Mouse (Mus musculus) limb, embryonic 13.5 days (tissue): ENCODE measurements at regions not wholly inside any gene's neighbourhood (a gene's known extent, or its start where the extent isn't known, plus 50 kb on each side); places are given as distances from the start of the nearest gene placed in this dataset.

ENCODE experiments used
- ATAC-seq: fragments of 200-750 bp; cut with Nextera tagmentation; 2 replicates; pipeline ENCODE4 v1.8.0; 2017; ENCODE audit warnings: low read depth, moderate number of reproducible peaks, moderate TSS enrichment; ENCODE audit not compliant: low FRiP score
- H3K27ac ChIP-seq: fragments of 300-500 bp; sonication (generic); 2 replicates; pipeline ENCODE4 v1.5.1; 2015; ENCODE audit warnings: inconsistent platforms, mild to moderate bottlenecking, moderate library complexity
- H3K27me3 ChIP-seq: fragments of 300-500 bp; sonication (generic); 2 replicates; pipeline ENCODE4 v1.6.1; 2015; ENCODE audit warnings: mild to moderate bottlenecking, inconsistent platforms
- H3K36me3 ChIP-seq: fragments of 300-500 bp; sonication (generic); 2 replicates; pipeline ENCODE4 v1.6.1; 2015; ENCODE audit warnings: inconsistent platforms, mild to moderate bottlenecking, moderate library complexity
- H3K4me1 ChIP-seq: fragments of 300-500 bp; sonication (generic); 2 replicates; pipeline ENCODE4 v1.6.1; 2015; ENCODE audit warnings: inconsistent platforms
- H3K4me2 ChIP-seq: fragments of 300-500 bp; sonication (generic); replicated peaks from 2 replicates; pipeline ENCODE4 v1.6.1; 2015; ENCODE audit warnings: inconsistent platforms, mild to moderate bottlenecking, moderate library complexity
- H3K4me3 ChIP-seq: fragments of 300-500 bp; sonication (generic); 2 replicates; pipeline ENCODE4 v1.5.1; 2015; ENCODE audit warnings: moderate library complexity, mild to moderate bottlenecking, inconsistent platforms
- H3K9ac ChIP-seq: fragments of 300-500 bp; sonication (generic); 2 replicates; pipeline ENCODE4 v1.6.1; 2015; ENCODE audit warnings: mild to moderate bottlenecking, inconsistent platforms
- H3K9me3 ChIP-seq: fragments of 300-500 bp; sonication (generic); 2 replicates; pipeline ENCODE4 v1.6.1; 2016; ENCODE audit warnings: inconsistent platforms
- WGBS: fragments of 180-500 bp; shearing (Covaris S2); methylation state at CpG from one replicate; pipeline ENCODE4 v1.1.7; 2015; 5-methylcytosine and 5-hydroxymethylcytosine counted together

DNA sequence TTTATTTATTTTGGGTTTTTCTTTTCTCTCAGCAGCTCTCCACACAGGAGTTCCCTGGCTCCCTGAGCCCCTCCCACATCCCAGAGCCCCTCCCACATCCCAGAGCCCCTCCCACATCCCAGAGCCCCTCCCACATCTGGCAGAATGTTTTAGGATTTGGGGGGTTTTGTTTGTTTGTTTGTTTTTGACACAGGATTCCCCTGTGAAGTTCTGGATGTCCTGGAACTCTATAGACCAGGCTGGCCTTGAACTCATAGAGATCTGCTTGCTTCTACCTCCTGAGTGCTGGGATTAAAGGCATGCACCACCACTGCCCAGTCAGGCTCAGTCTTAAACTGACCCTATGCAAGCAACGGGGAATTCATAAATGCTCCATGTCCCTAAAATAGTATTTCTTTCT lies 100.2 kb downstream of the 1700001O22Rik start:
- H3K4me3 ChIP-seq, result no peak overlapping the region
- no peaks in the 10 kb centered on the region for H3K27me3 ChIP-seq
- H3K9ac ChIP-seq, result no peak overlapping the region
- no peak overlapping the region for H3K4me2 ChIP-seq
- H3K4me1 ChIP-seq, result peaks cover 34% of the 10 kb centered on the region
- ATAC-seq, result no peak
- no peak overlapping the region for H3K27ac ChIP-seq
- no peaks in the 10 kb centered on the region for H3K9me3 ChIP-seq
- WGBS, result 89% methylated on average over 1 of the region's 1 CpGs
- no peaks in the 10 kb centered on the region for H3K36me3 ChIP-seq

DNA sequence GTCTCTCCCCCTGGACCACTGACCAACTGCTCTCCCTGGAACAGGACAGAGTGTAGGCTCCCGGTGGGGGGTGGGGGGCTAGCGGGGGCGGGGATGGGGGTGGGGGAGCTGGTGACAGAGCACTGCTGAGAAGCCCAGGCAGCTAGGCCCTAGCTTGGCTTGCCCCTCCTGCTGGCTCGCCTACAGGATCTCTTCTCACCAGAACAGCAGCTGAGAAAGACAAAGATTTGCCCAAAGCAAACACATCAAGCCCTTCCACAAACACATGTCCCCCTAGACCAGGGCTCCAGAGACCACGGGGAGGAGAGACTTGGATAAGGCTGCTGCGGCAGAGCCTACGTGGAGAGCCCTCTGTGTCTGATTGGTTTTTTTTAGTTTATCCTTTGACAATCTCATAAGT lies 100.8 kb downstream of the 1700001O22Rik start:
- H3K9ac ChIP-seq, result no peak overlapping the region
- no peaks in the 10 kb centered on the region for H3K36me3 ChIP-seq
- peak overlapping the region; percentile 69 for H3K27ac ChIP-seq
- no peak overlapping the region for H3K4me2 ChIP-seq
- peaks cover 31% of the 10 kb centered on the region for H3K4me1 ChIP-seq
- no peaks in the 10 kb centered on the region for H3K27me3 ChIP-seq
- WGBS, result 27% methylated on average over 7 of the region's 7 CpGs
- H3K4me3 ChIP-seq, result no peak overlapping the region
- no peaks in the 10 kb centered on the region for H3K9me3 ChIP-seq
- ATAC-seq, result no peak

GRCm38 (mm10) chr2:30700890-30701289 lies 102.6 kb downstream of the 1700001O22Rik start:
- ATAC-seq, result no peak
- H3K4me1 ChIP-seq, result peaks cover 21% of the 10 kb centered on the region
- no peak overlapping the region for H3K9ac ChIP-seq
- no peaks in the 10 kb centered on the region for H3K9me3 ChIP-seq
- no peak overlapping the region for H3K4me3 ChIP-seq
- H3K27me3 ChIP-seq, result no peaks in the 10 kb centered on the region
- H3K36me3 ChIP-seq, result no peaks in the 10 kb centered on the region
- no peak overlapping the region for H3K4me2 ChIP-seq
- 84% methylated on average over 2 of the region's 2 CpGs for WGBS
- H3K27ac ChIP-seq, result no peak overlapping the region

GRCm38 (mm10) chr2:30700471-30700870 lies 103.0 kb downstream of the 1700001O22Rik start:
- ATAC-seq, result no peak
- WGBS, result 88% methylated on average over 1 of the region's 1 CpGs
- H3K36me3 ChIP-seq, result no peaks in the 10 kb centered on the region
- no peak overlapping the region for H3K4me3 ChIP-seq
- peaks cover 24% of the 10 kb centered on the region for H3K4me1 ChIP-seq
- peak overlapping the region; percentile 61; the same call in 1 of the 2 replicates for H3K27ac ChIP-seq
- H3K9me3 ChIP-seq, result no peaks in the 10 kb centered on the region
- H3K9ac ChIP-seq, result 0 out of 2 replicates have a peak overlapping the region, but pooled peaks have one; percentile 43
- no peak overlapping the region for H3K4me2 ChIP-seq
- H3K27me3 ChIP-seq, result no peaks in the 10 kb centered on the region

DNA sequence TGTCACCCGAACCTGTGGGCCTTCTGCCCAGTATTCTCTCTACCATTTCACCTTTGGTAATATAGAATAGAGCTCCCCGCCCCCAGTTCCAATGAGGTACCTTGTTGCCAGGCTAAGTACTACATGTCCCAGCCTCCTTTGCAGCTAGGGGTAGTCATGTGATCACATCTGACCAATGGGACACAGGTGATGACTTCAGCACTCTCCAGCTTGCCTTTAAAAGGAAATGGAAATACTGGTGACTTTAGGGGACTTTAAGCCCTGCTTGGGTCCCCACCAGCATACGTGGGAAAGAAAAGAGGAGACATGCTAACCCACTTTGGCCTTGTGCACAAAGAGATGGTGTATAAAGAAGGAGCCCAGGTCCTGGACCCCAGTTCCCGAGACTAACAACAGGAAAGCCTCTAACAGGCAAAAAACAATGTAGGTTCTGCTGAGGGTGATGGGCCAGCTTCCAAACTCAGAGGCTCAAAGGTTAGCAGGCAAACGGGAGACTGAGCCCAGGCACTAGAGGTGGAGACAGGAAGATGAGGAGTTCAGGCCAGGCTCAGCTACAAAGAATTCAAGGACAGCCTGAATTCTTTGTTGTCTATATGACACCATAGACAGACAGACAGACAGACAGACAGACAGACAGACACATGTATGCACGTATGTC lies 103.5 kb downstream of the 1700001O22Rik start:
- peak overlapping the region; percentile 43; the same call in 1 of the 2 replicates for H3K9ac ChIP-seq
- H3K4me3 ChIP-seq, result no peak overlapping the region
- peaks cover 29% of the 10 kb centered on the region for H3K4me1 ChIP-seq
- H3K36me3 ChIP-seq, result no peaks in the 10 kb centered on the region
- H3K27ac ChIP-seq, result peak overlapping the region; percentile 61; the same call in 1 of the 2 replicates
- no peaks in the 10 kb centered on the region for H3K27me3 ChIP-seq
- no peaks in the 10 kb centered on the region for H3K9me3 ChIP-seq
- WGBS, result 37% methylated on average over 6 of the region's 6 CpGs
- peak; percentile 82; the same call in 1 of the 2 replicates for ATAC-seq
- peak overlapping the region; percentile 42 for H3K4me2 ChIP-seq

- Histone ChIP-seq H3K4me3 (no peak overlapping the region), H3K4me2 (no peak overlapping the region), H3K4me1 (peaks cover 35% of the 10 kb centered on the region), H3K27ac (no peak overlapping the region), H3K27me3 (no peaks in the 10 kb centered on the region), H3K9me3 (no peaks in the 10 kb centered on the region), H3K9ac (no peak overlapping the region), H3K36me3 (no peaks in the 10 kb centered on the region)
- no peak for ATAC-seq
- WGBS, result 75% methylated on average over 6 of the region's 6 CpGs
Measured at GRCm38 (mm10) chr2:30698758-30699535, 104.1 kb downstream of the Cstad start.

DNA sequence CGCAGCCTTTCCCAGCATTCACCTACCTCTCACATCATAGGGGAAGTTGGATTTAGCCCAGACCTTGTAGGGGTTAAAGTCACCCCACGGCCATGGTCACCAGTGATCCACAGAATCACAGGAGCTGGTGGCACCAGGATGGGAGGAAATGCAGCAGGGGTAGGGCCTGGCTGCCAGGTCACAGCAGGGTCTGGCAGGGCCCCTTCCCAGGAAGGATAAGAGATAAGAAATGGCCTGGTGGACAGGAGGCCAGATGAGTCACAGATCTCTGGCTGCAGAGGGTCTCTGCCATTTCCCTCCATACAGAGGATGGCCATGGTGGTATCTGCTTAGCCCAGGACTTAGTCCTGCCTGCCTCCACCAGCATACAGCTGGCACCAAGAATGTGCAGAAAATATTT lies 103.0 kb downstream of the Cstad start:
- H3K36me3 ChIP-seq, result no peaks in the 10 kb centered on the region
- no peak overlapping the region for H3K27ac ChIP-seq
- no peak overlapping the region for H3K4me3 ChIP-seq
- H3K4me1 ChIP-seq, result peaks cover 41% of the 10 kb centered on the region
- H3K9ac ChIP-seq, result no peak overlapping the region
- H3K9me3 ChIP-seq, result no peaks in the 10 kb centered on the region
- ATAC-seq, result no peak
- H3K27me3 ChIP-seq, result no peaks in the 10 kb centered on the region
- H3K4me2 ChIP-seq, result no peak overlapping the region
- 70% methylated on average over 2 of the region's 2 CpGs for WGBS

GRCm38 (mm10) chr2:30695771-30696456 lies 101.1 kb downstream of the Cstad start:
- ATAC-seq, result no peak
- Histone ChIP-seq H3K27ac (peak overlapping the region; percentile 6; the same call in 1 of the 2 replicates), H3K4me1 (peaks cover 50% of the 10 kb centered on the region), H3K27me3 (no peaks in the 10 kb centered on the region), H3K36me3 (no peaks in the 10 kb centered on the region), H3K9ac (peak overlapping the region; percentile 26; the same call in 1 of the 2 replicates), H3K4me3 (no peak overlapping the region), H3K4me2 (no peak overlapping the region), H3K9me3 (no peaks in the 10 kb centered on the region)
- 36% methylated on average over 11 of the region's 11 CpGs for WGBS

DNA sequence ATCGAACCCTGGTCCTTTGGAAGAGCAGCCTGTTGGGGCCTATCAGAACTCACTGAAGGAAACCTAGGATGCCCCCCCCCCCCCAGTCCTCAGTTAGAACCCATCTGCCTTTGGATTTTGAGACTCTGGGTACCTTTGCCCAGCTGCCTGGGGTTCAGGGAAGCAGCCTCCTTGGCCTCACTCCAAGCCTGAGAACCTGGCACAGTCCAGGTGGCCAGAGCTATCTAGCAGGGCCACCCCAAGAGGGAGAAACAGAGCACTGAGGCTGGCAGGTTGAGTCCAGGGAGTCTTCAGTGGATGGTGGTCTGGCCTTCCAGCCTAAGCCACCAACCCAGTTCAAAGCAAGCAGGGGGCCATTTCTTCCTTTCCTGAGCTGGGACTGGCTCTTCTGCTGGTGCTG lies 100.2 kb downstream of the Cstad start:
- Histone ChIP-seq H3K4me3 (no peak overlapping the region), H3K27ac (peak overlapping the region; percentile 28; the same call in 1 of the 2 replicates), H3K36me3 (no peaks in the 10 kb centered on the region), H3K4me2 (no peak overlapping the region), H3K9ac (0 out of 2 replicates have a peak overlapping the region, but pooled peaks have one; percentile 26), H3K27me3 (no peaks in the 10 kb centered on the region), H3K4me1 (peaks cover 46% of the 10 kb centered on the region), H3K9me3 (no peaks in the 10 kb centered on the region)
- ATAC-seq, result no peak
- 85% methylated on average over 1 of the region's 1 CpGs for WGBS

DNA sequence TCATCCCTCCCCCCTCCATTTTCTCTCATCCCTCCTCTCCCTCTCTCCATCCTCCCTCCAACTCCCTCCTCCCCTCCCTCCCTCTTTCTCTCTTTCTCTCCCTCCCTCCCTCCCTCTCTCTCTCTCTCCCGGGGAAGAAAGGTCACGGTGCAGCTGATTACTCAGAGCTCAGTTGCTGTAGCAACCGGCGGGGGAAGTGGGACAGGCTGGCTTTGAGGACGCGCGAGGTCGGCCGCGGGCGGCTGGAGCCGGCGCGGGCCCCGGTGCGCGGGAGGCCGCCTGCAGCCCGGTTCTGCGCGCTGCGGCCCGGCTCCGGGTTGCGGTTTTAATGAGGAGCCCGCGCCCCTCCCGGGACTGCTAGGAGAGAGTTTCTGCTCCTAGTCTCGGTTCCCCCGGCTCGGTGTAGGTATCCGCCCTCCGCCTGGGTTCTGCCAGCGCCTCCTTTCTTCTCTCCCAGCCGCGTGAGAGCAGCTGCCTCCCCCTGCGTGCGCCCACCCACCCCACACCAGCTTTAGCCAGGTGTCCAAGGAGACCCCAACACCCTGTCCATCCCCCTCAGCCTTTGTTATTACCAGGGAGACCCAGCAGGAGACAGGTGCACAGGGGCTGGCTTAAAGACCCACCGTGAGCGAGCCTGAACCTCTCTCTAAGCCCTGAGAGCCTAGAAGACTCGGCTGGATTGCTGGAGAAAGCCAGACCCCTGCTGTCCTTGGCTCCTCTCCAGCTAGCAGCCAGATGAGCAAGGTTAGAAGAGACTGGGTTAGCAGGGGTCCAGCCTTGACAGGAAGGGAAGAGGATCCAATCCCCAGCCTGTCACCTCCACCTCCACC lies 98.6 kb downstream of the Cstad start:
- H3K27me3 ChIP-seq, result no peaks in the 10 kb centered on the region
- H3K27ac ChIP-seq, result peak overlapping the region; percentile 99
- no peaks in the 10 kb centered on the region for H3K36me3 ChIP-seq
- H3K9ac ChIP-seq, result peak overlapping the region; percentile 83
- H3K4me3 ChIP-seq, result peak overlapping the region; percentile 45
- ATAC-seq, result peak; percentile 79
- peaks cover 46% of the 10 kb centered on the region for H3K4me1 ChIP-seq
- H3K9me3 ChIP-seq, result no peaks in the 10 kb centered on the region
- H3K4me2 ChIP-seq, result peak overlapping the region; percentile 74
- under 1% methylated on average over 40 of the region's 41 CpGs for WGBS

- peak overlapping the region; percentile 45 for H3K4me3 ChIP-seq
- H3K9ac ChIP-seq, result peak overlapping the region; percentile 55
- no peaks in the 10 kb centered on the region for H3K36me3 ChIP-seq
- peak; percentile 89 for ATAC-seq
- peak overlapping the region; percentile 99 for H3K27ac ChIP-seq
- H3K4me1 ChIP-seq, result peaks cover 52% of the 10 kb centered on the region
- no peaks in the 10 kb centered on the region for H3K9me3 ChIP-seq
- 3% methylated on average over 10 of the region's 13 CpGs for WGBS
- peak overlapping the region; percentile 74 for H3K4me2 ChIP-seq
- H3K27me3 ChIP-seq, result no peaks in the 10 kb centered on the region
Measured at GRCm38 (mm10) chr2:30692561-30693205, 97.8 kb downstream of the Cstad start.
